Mouse (Mus musculus) retina, postnatal 7 days (tissue): ENCODE results near the gene Prdm4.

Experiments used
- DNase-seq: peaks from one replicate; pipeline ENCODE4 v3.0.0-alpha.2; 2012; ENCODE audit warnings: low read depth, low spot score

The Prdm4 gene

GRCm38 (mm10) chr10:85916498-85917309 lies at the start of gene Prdm4:
Prdm4 (minus strand) TSS chr10:85917142.
- DNase-seq: peak; percentile 95

DNA sequence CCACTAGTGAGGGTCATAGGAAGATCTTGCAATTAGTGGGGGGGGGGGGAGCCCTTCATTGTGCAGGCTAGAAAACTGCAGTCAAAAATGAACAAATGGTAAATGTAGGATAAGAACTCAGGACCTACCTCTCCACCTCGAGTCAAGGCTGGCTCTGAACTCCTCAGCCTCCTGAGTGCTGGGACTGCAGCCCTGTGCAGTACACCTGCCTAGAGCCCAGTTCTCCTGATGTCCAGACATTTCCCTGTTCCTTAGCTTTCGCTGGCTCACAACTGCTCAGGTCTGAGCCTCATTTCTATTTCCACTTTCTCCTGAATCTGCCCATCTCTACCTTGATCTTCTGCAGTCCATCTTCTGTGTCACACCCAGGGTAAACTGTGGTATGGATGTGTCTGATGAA lies 49.5 kb upstream of the Prdm4 start:
- DNase-seq: no peak

DNA sequence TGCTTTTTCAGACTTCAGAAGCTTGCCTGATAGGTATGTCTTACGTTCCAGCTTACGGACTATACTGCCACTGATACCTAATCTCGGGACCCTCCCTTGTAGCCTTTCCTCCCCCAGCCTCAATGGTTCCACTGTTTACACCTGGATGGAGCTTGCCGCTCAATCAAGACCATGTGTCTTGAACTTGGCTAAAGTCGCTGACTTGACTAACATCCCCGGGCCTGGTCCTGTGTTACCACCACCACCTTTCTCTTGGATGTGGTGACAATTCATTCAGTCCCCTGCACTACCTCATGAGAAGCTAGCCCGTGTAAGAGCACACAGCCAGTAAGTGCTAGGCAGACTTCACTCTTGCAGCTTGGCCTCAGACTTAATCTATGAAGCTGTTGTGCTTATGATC lies 47.4 kb upstream of the Prdm4 start:
- DNase-seq: no peak

DNA sequence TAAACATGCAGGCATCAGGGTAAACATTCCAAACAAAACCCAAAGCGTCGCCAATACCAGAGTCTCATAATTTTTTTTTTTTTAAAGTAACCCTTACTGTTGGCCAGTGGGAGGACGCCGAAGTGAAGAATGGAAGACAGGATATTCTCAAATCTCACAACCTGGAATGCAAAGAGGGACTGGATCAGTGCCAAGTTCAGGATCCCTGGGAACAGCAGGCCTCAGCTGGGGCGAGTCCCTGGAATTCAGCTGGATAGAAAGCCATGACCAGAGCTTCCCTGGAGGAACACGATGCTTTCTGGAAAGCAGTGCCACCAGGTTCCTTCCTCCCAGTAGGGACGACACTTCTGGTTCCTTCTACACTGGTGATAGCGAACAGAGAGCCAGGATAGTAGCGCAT lies 46.0 kb upstream of the Prdm4 start:
- no peak for DNase-seq

GRCm38 (mm10) chr10:85957464-85957950 lies 40.6 kb upstream of the Prdm4 start, which contains the start of gene Rtcb:
Rtcb (minus strand) TSS chr10:85957823.
- peak; percentile 96 for DNase-seq

DNA sequence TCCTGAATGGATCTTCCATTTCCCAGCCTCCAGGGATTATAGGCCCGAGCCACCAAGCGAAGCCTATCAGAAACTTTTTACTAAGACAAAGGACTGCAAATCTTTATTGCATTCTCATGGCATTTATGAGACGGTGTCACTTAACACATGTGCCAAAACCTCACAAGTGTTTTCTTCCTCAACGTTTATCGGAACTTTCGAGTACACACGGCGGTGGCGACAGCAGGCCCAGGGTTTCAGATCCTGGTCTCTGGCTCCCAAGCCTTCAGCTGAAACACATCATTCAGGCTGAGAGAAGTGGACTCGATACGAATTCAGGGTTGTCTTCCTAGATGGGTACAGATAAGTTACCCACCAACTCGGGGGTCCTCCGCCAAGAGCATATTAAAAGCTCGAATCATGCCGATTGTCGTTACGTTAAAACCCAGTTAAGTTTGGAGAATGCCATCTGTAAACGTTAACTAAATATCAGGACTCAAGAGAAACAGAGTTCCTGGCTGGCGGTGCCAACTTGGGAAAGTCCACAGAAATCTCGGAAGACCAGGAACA lies 40.0 kb upstream of the Prdm4 start:
- DNase-seq: no peak

DNA sequence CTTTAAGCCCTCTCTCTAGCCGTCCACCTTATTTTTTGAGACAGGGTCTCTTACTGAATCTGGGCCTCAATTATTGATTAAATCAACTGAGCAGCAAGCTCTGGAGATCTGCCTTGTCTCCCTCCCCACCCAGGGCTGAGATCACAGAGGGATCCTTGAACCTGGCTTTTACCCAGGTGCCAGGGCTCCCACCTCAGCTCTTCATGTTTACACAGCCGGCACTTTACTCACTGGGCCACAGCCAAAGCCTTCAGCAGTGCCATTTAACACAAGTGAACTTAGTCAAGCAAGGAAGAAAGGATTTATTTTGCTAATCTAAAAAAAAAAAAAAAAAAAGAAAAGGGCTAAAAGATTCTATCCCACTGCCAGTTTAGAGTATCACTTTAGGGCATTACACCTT lies 37.5 kb upstream of the Prdm4 start:
- DNase-seq: no peak

GRCm38 (mm10) chr10:85953401-85953800 lies 36.5 kb upstream of the Prdm4 start:
- DNase-seq: no peak

GRCm38 (mm10) chr10:85951765-85952443 lies 35.0 kb upstream of the Prdm4 start:
- DNase-seq: no peak

- DNase-seq: no peak
These were observed 31.7 kb upstream of the Prdm4 start for GRCm38 (mm10) chr10:85948483-85949196.

DNA sequence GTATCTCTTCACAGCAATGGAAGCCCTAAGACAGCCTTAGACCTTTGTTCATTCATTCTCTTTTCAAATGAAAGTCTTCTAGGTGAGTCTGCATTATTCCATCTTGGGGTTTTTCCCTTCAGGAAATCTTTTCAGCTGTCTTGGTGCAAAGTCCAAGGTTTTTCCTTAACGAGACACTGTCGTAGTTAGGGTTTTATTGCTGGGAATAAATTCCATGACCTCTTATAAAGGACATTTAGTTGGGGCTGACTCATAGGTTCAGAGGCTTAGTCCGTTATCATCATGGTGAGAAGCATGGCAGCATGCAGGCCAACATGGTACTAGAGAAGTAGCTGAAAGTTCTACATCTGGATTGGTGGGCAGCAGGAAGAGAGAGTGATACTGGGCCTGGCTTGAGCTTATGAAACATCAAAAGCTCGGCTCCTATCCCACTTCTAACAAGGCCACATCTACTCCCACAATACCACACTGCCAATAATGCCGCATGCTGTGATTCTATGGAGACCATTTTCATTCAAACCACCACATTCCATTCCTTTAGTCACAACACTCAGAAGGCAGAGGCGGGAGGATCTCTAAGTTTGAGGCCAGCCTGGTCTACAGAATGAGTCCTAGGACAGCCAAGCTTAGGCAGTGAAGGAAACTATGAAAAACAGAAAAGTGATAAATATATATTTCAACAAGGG lies 19.5 kb upstream of the Prdm4 start:
- DNase-seq: no peak

GRCm38 (mm10) chr10:85929962-85930361 lies 13.0 kb upstream of the Prdm4 start:
- DNase-seq: no peak

GRCm38 (mm10) chr10:85929208-85929591 lies 12.3 kb upstream of the Prdm4 start:
- no peak for DNase-seq

GRCm38 (mm10) chr10:85928499-85929207 lies 11.7 kb upstream of the Prdm4 start:
- DNase-seq: peak; percentile 66

DNA sequence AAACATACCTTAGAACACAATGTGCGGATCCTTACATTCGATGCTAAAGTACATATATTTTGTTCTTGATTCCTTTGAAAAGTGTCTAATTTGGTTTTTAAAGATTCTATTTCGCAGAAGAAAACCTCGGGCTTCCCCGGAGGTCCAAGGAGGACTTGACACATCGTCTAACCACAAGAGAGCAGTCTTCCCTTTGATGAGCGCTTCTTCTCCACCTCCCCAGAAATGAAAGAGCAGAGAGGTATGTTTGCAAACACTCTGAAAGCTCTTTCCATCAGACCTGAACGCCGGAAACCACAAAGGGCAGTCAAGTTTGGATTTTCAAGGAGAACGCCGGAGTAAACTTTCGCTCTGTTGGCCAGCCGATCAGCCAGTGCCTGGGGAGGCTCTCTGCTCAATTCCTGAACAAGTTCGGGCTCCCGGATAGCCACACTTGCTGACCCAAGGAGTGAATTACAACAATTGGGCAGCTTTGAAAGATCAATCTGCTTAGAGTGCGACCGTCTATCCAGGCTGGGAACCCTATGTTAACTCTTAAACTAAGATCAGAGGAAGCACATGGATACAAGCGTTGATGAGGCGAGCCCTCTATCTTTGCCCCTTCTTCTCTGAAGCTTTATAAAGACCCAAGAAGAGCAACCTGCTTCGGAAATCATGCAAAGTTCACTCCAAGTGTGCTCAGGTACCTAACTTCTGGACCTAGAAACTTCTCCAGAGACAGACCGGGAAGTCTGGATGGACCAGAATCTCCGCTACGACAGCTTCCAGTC lies 10.9 kb upstream of the Prdm4 start, which contains the start of gene Ascl4:
Ascl4 (plus strand) TSS at position 6 of the 770 bp plus-strand sequence.
- DNase-seq: no peak

GRCm38 (mm10) chr10:85879886-85880486 lies 37.0 kb downstream of the Prdm4 start:
- no peak for DNase-seq

DNA sequence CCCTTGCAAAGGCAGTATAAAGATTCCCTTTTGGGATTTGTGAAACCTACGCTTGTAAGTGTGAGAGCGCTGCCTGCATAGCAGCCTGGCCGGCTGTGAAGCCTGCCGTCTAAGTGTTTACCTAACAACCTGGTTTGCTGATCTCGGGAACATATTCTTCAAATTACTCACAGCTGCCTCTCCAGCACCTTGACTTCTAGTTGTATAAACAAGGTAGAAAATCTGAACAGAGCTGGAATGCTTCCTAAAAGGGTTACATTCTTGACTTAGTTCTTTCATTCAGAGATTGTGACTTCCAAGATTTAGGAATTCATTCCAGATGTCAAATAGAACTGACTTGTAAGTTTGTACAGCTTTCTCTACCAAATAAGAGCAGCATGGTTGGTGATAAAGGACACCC lies 41.1 kb downstream of the Prdm4 start:
- no peak for DNase-seq

DNA sequence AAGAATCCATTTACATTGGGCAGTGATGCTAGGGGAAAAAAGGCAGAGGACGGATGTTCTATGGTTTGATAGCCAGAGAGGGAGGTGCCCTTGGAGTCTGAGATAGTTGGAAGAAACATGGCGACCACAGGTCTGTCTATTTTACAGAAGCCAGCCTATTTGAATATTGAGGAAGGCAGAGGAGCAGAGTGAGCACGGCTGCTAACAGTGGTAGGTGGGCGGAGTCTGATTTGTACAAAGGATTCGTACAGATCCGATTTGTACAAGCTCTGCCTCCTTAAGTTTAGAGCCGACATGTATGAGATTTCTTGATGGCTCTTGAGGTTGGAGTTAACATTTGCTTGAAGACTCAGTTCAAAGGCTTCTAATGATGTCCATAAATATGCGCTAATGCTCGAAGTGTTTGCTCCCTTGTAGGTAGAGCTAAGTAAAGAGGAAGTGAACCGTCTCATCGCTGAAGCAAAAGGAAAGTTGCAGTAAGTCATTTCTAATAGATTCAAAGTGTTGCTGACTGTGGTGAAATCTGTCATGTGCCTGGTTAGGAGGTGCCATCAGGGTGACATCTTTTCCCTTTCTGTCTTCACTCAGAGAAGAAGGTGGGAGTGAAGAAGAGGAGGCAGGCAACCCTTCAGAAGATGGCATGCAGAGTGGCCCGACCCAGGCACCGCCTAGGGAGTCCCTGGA lies 42.9 kb downstream of the Prdm4 start:
- no peak for DNase-seq

- DNase-seq: no peak
These were observed 44.5 kb downstream of the Prdm4 start for GRCm38 (mm10) chr10:85872479-85872773.
